Mouse (Mus musculus) heart, postnatal 0 days (tissue): ENCODE data around the gene Ubxn10. TPM values are rescaled to one million over a fixed set of nuclear protein-coding genes. Genes with fewer than 3 reads are reported as not detected.

Source experiments
- ATAC-seq: fragments of 200-750 bp; cut with Nextera tagmentation; 2 replicates; pipeline ENCODE4 v1.8.0; 2017; ENCODE audit warnings: low read depth, moderate number of reproducible peaks, moderate library complexity; ENCODE audit not compliant: insufficient read depth
- DNase-seq: peaks from one replicate; pipeline ENCODE4 v3.0.0-alpha.2; 2016; ENCODE audit warnings: low spot score
- H3K27ac ChIP-seq: fragments of 300-500 bp; sonication (generic); 2 replicates; pipeline ENCODE4 v1.5.1; 2014; ENCODE audit warnings: low read depth, mild to moderate bottlenecking
- H3K27me3 ChIP-seq: fragments of 300-500 bp; sonication (generic); 2 replicates; pipeline ENCODE4 v1.6.1; 2014; ENCODE audit warnings: low read length, mixed read lengths; ENCODE audit not compliant: control insufficient read depth, insufficient read depth
- H3K36me3 ChIP-seq: fragments of 300-500 bp; sonication (generic); replicated peaks from 2 replicates; pipeline ENCODE4 v1.6.1; 2014; ENCODE audit warnings: low read length, mixed read lengths; ENCODE audit not compliant: control insufficient read depth, insufficient read depth
- H3K4me1 ChIP-seq: fragments of 300-500 bp; sonication (generic); 2 replicates; pipeline ENCODE4 v1.6.1; 2014; ENCODE audit warnings: antibody characterized with exemption; ENCODE audit not compliant: control insufficient read depth, insufficient read depth
- H3K4me2 ChIP-seq: fragments of 300-500 bp; sonication (generic); 2 replicates; pipeline ENCODE4 v1.6.1; 2014; ENCODE audit warnings: low read depth, mild to moderate bottlenecking, low read length, moderate library complexity
- H3K4me3 ChIP-seq: fragments of 300-500 bp; sonication (generic); 2 replicates; pipeline ENCODE4 v1.5.1; 2014; ENCODE audit warnings: low read depth, low read length
- H3K9ac ChIP-seq: fragments of 300-500 bp; sonication (generic); replicated peaks from 2 replicates; pipeline ENCODE4 v1.6.1; 2014; ENCODE audit warnings: low read depth, low read length, mixed read lengths
- H3K9me3 ChIP-seq: fragments of 300-500 bp; sonication (generic); replicated peaks from 2 replicates; pipeline ENCODE4 v1.6.1; 2016; ENCODE audit warnings: low read length; ENCODE audit not compliant: control insufficient read depth
- CTCF ChIP-seq: IDR thresholded peaks from 2 replicates; pipeline ENCODE4 v1.5.1; 2016; ENCODE audit warnings: antibody characterized with exemption, control low read depth, low read depth
- EP300 ChIP-seq: IDR thresholded peaks from 2 replicates; pipeline ENCODE4 v1.6.1; 2016; ENCODE audit warnings: antibody characterized with exemption, low read depth
- WGBS: fragments of 180-500 bp; shearing (Covaris S2); extraction: QIAGEN DNeasy Blood & Tissue Kit; methylation state at CpG from one replicate; pipeline ENCODE4 v1.1.7; 2014; 5-methylcytosine and 5-hydroxymethylcytosine counted together
- polyA plus RNA-seq: library from polyadenylated mRNA; unstranded; fragments of >200 nt; fragmentation: Nextera tagmentation; extraction: Ambion mirVana; gene quantifications from 2 replicates; pipeline ENCODE4 v1.2.1, GENCODE M21; 2015
- total RNA-seq: library from RNA; depleted of rRNA; stranded (reverse); fragments of >200 nt; gene quantifications from 2 replicates; pipeline ENCODE4 v1.2.3, GENCODE M21; 2014; ENCODE audit warnings: low replicate concordance

Gene Ubxn10
- total and polyA plus RNA-seq, 2 experiments from 2014 or later, result 0.98 to 1.9 TPM

GRCm38 (mm10) chr4:138757416-138757815 lies 20.4 kb upstream of the Ubxn10 start, which contains the start of gene Pla2g2f:
Pla2g2f (minus strand) TSS chr4:138757626.
- H3K27ac ChIP-seq, result no peak within 1 kb of the TSS
- 75% methylated on average over 8 of the region's 8 CpGs for WGBS
- ATAC-seq (no peak), DNase-seq (no peak)
- H3K9ac ChIP-seq, result no peak within 1 kb of the TSS
- no peaks in the 10 kb centered on the region for H3K36me3 ChIP-seq
- no peak within 1 kb of the TSS for H3K4me3 ChIP-seq
- H3K4me2 ChIP-seq, result no peak within 1 kb of the TSS
- H3K27me3 ChIP-seq, result no peaks in the 10 kb centered on the region; the same call in 1 of the 2 replicates
- no peaks in the 10 kb centered on the region for H3K9me3 ChIP-seq
- no peaks in the 10 kb centered on the region for H3K4me1 ChIP-seq
- TF ChIP-seq EP300, result no peak
- TF ChIP-seq CTCF, result no peak

- Histone ChIP-seq H3K4me1 (no peaks in the 10 kb centered on the region), H3K4me2 (no peak overlapping the region), H3K36me3 (no peaks in the 10 kb centered on the region), H3K27me3 (no peaks in the 10 kb centered on the region; the same call in 1 of the 2 replicates), H3K4me3 (no peak overlapping the region), H3K9me3 (no peaks in the 10 kb centered on the region), H3K9ac (no peak overlapping the region), H3K27ac (no peak overlapping the region)
- WGBS, result 77% methylated on average over 11 of the region's 11 CpGs
- DNase-seq, result no peak
- TF ChIP-seq CTCF (no peak), EP300 (no peak)
- ATAC-seq, result no peak
These were observed 19.0 kb upstream of the Ubxn10 start for GRCm38 (mm10) chr4:138755983-138756382.

- Histone ChIP-seq H3K4me2 (no peak overlapping the region), H3K4me3 (no peak overlapping the region), H3K27me3 (no peaks in the 10 kb centered on the region; the same call in 1 of the 2 replicates), H3K27ac (no peak overlapping the region), H3K36me3 (no peaks in the 10 kb centered on the region), H3K9me3 (no peaks in the 10 kb centered on the region), H3K9ac (no peak overlapping the region), H3K4me1 (no peaks in the 10 kb centered on the region)
- no peak for ATAC-seq
- no peak for DNase-seq
- TF ChIP-seq CTCF (no peak), EP300 (no peak)
- WGBS, result 56% methylated on average over 4 of the region's 4 CpGs
These were observed 18.5 kb upstream of the Ubxn10 start for GRCm38 (mm10) chr4:138755439-138755838.

GRCm38 (mm10) chr4:138754432-138754831 lies 17.5 kb upstream of the Ubxn10 start:
- Histone ChIP-seq H3K4me3 (no peak overlapping the region), H3K4me1 (no peaks in the 10 kb centered on the region), H3K9ac (no peak overlapping the region), H3K4me2 (no peak overlapping the region), H3K27me3 (0 out of 2 replicates have a peak, but pooled peaks cover 4% of the 10 kb centered on the region), H3K9me3 (no peaks in the 10 kb centered on the region), H3K27ac (no peak overlapping the region), H3K36me3 (no peaks in the 10 kb centered on the region)
- TF ChIP-seq EP300, result no peak
- no peak for TF ChIP-seq CTCF
- ATAC-seq (no peak), DNase-seq (no peak)
- WGBS, result 45% methylated on average over 9 of the region's 9 CpGs

- 70% methylated on average over 3 of the region's 3 CpGs for WGBS
- H3K36me3 ChIP-seq, result no peaks in the 10 kb centered on the region
- no peak for TF ChIP-seq EP300
- no peak for TF ChIP-seq CTCF
These were observed 16.6 kb upstream of the Ubxn10 start for GRCm38 (mm10) chr4:138753608-138754007.

GRCm38 (mm10) chr4:138752603-138753002 lies 15.6 kb upstream of the Ubxn10 start:
- Histone ChIP-seq H3K4me2 (no peak overlapping the region), H3K9me3 (no peaks in the 10 kb centered on the region), H3K27me3 (peaks cover 20% of the 10 kb centered on the region), H3K27ac (no peak overlapping the region), H3K4me3 (no peak overlapping the region), H3K9ac (no peak overlapping the region), H3K4me1 (no peaks in the 10 kb centered on the region), H3K36me3 (no peaks in the 10 kb centered on the region)
- 97% methylated on average over 6 of the region's 6 CpGs for WGBS
- TF ChIP-seq EP300, result no peak
- TF ChIP-seq CTCF, result no peak
- DNase-seq (no peak), ATAC-seq (no peak)

More at GRCm38 (mm10) chr4:138753608-138754007, 16.6 kb upstream of the Ubxn10 start:
- H3K4me2 ChIP-seq, result no peak overlapping the region
- no peaks in the 10 kb centered on the region for H3K9me3 ChIP-seq
- no peaks in the 10 kb centered on the region for H3K4me1 ChIP-seq
- 0 out of 2 replicates have a peak, but pooled peaks cover 10% of the 10 kb centered on the region for H3K27me3 ChIP-seq
- H3K9ac ChIP-seq, result no peak overlapping the region
- no peak overlapping the region for H3K27ac ChIP-seq
- no peak for DNase-seq
- no peak for ATAC-seq
- H3K4me3 ChIP-seq, result no peak overlapping the region
